Mouse (Mus musculus) thymus, postnatal 10 days (tissue): ENCODE results near the gene Snrpa.
A peak's percentile ranks its signal among the peaks of the same experiment; 100 is the strongest.

Source experiments
- DNase-seq, 2 experiments: peaks; one replicate each; pipeline ENCODE4 v3.0.0; 2021; ENCODE audit warnings: low spot score in 2 of 2

Gene Snrpa

DNA sequence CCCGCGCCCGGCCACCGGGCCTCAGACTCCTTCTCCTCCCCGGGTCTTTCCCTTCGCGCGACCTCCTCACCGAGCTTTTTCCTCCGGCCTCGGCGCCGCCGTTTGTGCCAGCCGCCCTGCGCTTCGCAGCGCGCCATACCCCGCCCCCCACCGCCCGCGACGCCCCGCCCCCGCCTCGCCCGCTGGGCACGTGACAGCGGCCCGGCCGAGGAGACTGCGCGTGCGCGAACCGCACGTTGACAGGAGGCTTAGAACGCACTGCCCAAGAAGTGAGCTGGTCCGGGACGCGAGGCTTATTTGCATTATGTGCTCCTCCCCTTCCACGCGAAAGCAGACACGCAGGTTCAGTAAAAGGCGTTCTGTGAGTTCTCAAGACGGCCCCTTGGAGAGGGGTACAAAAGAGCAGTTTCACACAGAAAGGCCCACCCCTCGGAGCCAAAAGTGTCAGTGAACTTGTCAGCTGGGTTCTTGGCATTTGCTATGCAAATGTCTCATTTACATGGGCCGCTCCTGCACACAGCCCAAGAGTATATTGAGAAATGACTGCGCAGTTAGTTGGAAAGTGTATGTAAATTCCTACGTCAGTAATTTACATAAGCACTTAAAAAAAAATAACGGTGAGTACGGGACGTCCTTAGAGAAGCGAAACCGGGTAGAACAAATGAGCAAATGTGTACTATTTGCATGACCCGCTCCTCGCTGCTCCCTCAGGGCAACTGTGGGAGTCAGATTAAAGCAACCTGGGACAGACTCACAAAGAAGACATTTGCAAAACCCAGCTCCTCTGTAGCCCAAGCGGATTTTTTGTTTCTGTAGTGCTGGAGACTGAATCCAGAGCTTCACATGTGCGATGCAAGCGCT, 29.2 kb downstream of the Snrpa start, which contains the start of gene Egln2:
Gene Egln2 (minus strand): TSS at position 189 of the 861 bp plus-strand sequence.
- peak; percentile 93 to 97 for DNase-seq

DNA sequence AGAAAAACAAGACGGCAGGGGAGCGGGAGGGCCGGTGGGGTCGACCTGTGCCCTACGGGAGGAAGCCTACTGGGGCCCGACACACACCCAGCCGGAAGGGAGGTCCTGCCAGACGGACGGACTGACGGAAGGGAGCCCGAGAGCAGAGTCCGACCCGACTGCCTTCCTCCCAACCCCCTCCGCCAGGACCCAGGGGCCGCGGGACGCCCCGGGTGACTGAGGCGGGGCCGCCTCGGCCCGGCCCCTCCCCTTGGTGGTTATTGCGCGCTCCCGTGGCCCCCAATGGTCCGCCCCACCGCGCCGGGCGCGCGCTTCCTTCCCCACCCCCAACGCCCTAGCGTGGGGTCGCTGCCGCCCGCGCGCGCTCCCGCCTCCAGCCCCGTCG, 29.9 kb downstream of the Snrpa start:
- DNase-seq: peak; percentile 82 to 89

DNA sequence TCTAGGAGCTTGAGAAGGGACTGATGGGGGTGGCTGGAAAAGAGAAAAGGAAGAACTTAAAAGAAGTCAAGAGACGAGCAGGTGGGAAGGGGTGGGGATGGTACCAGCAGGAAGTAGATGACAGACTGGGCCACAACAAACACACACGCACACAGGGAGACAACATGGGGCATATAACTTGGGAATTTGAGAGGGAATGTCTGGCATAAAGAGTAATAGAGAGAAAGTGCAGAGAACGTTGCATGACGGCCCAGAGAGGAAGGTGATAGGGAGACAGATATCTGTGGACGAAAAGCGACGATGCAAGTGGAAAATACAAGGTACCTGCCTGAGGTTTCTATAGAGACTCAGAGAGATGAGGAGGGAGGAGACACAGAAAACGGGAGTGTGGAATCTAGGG, 30.4 kb downstream of the Snrpa start:
- DNase-seq: no peak

DNA sequence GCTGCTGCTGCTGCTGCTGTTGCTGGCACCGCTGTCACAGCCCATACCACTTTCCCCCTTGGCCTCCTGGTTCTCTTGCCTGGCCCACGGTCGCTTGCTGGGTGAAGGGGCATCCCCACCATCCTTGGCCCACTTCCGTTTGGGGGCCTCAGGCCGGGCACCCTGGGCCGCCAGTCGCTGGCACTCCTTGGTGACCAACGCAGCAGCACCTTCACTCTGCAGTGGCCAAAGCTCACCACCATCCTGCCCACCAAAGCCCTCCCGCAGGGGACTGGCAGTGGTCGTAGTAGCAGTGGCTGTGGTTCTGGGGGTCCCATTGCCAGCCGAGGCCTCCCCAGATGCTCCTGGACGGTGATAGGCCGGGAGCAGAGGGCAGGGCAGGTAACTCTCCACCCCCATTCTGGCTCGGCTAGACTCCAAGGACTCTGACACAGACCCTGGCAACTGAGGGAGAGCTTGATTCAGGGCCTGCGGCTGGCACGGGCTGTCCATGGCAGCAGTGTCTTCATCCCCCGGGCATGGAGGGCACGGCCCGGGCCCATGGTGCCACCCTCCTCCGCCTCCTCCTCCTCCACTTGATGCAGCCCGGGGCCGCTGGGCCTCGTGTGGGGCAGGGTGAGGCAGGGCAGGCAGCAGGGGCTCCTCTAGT, 30.9 kb downstream of the Snrpa start:
- DNase-seq: peak in 1 of 2 experiments; percentile 35

DNA sequence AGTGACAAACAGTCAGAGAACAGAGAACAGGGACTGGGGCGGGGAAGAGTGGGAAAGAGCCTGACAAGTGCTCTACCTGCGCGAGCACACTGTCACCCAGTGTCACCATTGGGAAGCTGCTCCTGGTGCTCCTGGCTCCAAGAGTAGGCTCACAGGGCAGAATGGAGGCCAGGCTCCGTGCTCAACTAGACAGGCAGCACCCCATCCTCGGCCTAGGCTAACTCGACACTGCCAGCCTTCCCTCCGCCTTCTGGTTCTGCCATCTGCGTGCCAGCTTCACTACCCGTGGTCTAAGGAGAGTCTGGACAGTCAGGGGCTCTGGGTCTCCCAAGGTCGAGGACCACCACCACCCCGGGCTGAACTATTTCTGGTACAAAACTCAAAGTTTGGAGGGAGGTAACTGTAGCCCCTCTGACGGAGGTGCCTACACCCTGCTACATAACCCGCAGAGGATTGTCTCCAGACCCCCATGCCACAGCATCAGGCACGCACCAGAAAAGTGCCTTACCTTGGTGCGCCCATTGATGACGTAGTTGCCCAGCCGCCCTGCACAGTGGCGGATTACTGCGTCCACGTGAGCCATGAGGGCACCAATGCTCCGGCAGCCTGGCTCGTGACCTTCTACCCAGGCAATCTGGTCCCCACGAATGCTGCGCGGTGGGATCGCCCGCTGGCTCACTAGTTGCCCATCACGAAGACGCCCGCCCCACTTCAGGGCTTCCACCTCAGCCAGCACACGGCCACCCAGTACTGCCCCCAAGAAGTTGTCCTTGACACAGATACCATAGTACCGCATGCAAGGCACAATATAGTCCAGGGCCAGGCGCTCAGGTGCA, 31.7 kb downstream of the Snrpa start:
- DNase-seq: no peak

DNA sequence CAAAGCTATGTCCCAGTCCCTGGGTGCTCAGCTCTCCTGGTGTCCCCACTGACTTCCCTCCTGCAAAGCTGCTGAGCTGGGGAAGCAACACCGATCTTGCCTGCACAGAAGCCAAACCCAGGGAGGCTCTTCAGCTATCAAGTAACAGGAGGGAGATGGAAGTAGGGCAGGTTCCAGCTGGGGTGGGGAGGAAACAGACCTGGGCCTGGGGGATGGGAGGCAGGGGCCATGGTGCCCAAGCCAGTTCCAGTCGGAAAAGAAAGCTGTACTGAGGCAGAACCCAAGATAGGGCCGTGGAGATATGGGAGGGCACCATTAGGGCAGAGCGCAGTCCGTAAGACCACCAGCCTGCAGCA, 32.6 kb downstream of the Snrpa start:
- DNase-seq: no peak

DNA sequence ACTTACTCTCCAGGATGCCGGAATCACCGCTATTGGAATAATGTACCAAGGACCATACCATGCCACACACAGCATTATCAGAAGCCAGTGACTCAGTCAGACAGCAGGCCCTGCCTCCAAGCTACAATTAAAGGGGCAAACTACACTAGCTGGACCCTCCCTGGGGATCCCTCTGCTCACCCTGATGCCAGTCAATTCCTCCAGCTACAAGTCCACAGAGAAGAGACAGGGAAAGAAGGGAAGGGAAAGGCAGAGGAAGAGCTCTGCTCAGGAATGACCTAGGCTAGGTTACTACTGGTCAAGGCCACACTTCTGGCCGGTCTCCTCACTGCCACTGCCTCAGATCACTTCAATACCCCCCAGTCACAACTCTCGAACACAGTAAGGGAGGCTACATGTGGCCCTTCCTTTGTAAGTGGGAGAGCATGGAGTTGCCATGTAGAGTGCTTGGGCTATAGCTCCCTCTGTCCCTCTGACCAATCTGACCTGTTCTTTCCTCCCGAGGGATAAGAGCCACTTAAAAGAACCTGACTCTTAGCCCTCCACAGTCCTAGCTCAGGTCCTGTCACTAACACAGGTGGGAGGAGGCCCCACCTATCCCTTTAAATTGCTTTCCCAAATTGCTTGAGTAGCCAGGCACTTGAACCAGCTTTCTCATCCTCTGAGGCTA, 33.2 kb downstream of the Snrpa start:
- no peak for DNase-seq

DNA sequence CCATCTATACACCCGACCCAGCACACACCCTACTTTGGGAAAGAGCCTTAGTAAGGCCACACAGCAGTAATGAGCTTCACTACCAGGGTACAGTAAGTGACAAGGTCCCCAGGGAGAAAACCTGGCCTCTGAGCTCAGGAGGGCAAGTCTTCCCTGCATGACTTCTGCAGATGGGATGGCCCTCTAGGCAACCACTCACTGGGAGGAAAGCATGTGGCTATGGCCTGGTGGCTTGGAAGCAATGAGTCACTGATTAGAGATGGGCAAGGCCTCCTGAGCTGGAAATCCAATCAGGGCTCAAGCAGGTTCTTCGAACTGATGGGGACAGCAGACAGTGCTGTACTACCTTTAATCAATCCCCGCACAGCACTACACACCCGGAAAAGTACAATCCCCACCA, 34.3 kb downstream of the Snrpa start:
- no peak for DNase-seq

DNA sequence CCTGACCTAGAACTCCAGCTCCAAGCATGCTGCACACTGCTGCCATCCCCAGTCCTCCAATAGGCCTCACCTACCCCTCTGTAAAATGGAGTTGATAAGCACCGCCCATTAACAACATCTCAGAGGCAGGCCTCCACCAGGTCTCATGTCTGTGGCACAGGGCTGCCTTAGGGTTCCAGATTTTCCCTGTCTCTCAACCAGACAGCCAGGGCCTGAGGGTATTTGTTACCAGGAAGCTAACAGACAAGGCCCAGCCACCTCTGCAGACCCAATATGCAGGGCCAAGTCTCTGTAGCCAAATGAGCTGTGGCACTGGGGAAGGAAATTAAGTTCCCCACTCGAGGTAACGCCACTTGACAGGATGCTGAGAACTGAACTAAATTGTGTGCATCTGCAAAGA, 35.1 kb downstream of the Snrpa start:
- no peak for DNase-seq

DNA sequence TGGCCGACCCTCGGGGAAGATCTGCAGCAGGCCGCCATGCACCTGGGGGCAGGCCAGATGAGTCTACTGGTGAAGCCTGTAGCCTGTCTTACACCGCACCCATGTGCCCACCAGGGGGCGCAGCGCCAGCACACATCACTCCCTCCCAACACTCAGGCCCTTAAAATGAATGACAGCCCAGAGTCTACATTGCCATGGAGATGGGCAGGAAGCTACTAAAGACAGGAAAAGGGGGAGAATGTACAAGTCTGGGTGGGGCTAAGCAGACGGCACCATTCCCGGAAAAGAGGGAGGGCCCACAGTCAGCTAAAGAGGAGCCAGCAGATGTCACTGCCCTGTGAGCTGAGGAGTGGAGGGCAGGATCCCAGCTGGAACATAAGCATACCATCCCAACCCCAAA, 36.2 kb downstream of the Snrpa start:
- peak; percentile 84 to 92 for DNase-seq

DNA sequence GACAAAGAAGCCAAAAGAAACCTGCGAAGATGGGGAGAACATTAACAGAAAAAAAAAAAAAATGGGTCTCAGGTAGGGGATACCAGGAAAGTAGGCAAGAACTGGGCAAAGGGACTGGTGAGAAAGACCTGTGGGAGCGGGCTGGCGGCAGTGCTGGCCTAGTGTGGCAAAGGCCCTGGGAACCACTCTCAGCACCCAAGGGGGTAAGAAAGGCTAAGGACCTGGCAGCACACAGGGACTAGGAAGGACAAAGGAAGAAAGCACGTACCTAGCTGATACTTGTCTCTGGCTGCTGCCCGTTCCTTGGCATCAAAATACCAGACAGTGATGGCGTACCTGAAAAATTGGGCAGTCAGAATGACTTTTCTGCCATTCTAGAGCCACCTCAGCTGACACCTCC, 36.8 kb downstream of the Snrpa start:
- no peak for DNase-seq

DNA sequence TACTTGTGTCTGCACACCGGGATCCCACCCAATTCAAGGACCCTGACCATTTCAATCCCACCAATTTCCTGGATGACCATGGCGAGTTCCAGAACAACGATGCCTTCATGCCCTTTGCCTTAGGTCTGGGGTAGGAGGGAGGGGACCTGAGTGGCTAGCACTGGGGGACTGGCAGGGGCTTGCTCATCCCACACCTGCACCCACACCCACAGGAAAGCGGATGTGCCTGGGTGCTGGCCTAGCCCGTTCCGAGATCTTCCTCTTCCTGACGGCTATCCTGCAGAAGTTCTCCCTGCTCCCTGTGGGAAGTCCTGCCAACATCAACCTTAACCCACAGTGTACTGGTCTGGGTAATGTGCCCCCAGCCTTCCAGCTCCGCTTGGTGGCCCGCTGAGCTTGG, 37.9 kb downstream of the Snrpa start:
- DNase-seq: no peak

DNA sequence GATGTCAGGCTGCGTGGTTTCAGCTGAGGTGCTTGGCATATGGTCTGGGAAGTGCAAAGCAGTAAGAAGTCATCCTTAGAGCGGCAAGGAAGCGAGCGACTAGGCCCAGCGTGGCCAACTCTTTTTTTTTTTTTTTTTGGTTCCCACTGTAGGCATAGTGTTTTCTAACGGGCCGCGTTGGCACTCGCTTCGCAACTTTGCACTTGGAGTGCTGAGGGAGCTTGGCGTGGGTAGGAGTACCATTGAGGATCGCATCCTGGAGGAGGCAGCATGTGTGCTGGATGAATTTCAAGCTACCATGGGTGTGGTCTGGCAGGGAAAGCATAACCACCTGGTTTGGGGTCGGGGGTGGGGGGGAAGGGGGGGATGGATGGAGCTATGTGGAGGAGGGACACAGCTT, 40.1 kb downstream of the Snrpa start:
- no peak for DNase-seq

DNA sequence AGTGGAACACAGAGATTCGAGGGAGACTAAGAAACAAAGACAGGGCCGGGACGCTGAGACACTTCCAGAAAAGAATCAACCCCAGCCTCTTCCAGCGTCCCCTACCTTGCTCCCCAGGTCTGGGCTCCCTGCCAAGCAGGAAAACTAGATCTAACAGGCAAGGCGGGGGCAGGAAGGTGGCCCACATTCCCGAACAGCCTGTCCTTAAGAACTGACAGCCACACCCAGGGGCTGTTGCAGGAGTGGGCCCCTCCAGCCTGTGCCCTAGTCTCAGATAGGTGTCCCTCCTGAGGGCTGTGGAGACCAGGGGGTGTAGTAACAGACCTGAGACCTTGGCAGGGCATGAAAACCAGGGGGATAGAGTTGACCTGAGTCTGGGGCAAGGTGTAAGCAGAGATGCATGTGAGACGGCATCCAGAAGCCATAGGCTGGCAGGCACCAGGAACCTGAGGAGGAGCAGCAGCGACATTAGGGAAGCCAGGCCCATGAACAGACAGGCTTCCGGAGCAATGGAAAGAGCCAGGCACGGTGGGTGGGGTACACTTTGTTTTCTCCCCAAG, 42.8 kb downstream of the Snrpa start, which contains the start of gene Cyp2t4:
Gene Cyp2t4 (plus strand): TSS at position 510 of the 560 bp plus-strand sequence.
- DNase-seq: no peak
